Mouse (Mus musculus): ENCODE data around the gene Spata31d1b.

DNA sequence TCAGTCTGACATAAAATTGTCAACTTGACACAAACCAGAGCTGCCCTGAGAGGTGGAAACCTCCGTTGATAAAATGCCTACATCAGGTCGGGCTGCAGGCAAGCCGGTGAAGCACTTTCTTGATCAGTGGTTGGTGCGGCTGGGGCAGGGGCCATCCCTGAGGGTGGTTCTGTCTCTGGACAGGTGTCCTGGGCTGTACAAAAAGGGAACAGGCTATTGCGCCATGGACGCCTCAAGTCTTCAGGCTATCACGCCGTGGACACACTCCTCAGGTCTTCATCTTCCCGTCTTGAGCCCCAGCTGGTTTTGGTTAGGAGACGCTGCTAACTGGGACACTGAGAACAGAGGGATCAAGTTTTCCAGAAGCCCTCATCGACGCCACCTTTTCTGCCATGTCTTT lies 38.2 kb downstream of the Spata31d1b start:
- TF ChIP-seq CTCF (conservative IDR thresholded peaks at IDR 0.05; ENCODE audit: low read length), result no peak
- TF ChIP-seq POU5F1 (IDR thresholded peaks at IDR 0.05; ENCODE audit: borderline replicate concordance, low read length), result no peak
- TF ChIP-seq NANOG (IDR thresholded peaks at IDR 0.05; ENCODE audit: borderline replicate concordance, low read length), result no peak
